Mouse (Mus musculus) lung, postnatal 0 days (tissue): ENCODE results near the gene Raver1.

ENCODE experiments used
- CTCF ChIP-seq: IDR thresholded peaks from 2 replicates; pipeline ENCODE4 v1.5.1; 2016; ENCODE audit warnings: antibody characterized with exemption, mild to moderate bottlenecking
- EP300 ChIP-seq: IDR thresholded peaks from 2 replicates; pipeline ENCODE4 v1.6.1; 2016; ENCODE audit warnings: antibody characterized with exemption, mild to moderate bottlenecking, control low read depth

- no peak for TF ChIP-seq CTCF
- TF ChIP-seq EP300, result no peak
Observed at GRCm38 (mm10) chr9:21043563-21043962, 48.2 kb downstream of the Raver1 start.
